Mouse (Mus musculus) forebrain, embryonic 10.5 days (tissue): ENCODE data around the gene Gm9970. TPM values are rescaled to one million over a fixed set of nuclear protein-coding genes. Genes with fewer than 3 reads are reported as not detected.

Experiments used
- DNase-seq: peaks from one replicate; pipeline ENCODE4 v3.0.0-alpha.2; 2017; ENCODE audit warnings: low spot score; ENCODE audit errors: extremely low spot score
- H3K27ac ChIP-seq: fragments of 300-500 bp; sonication (generic); 2 replicates; pipeline ENCODE4 v1.5.1; 2016; ENCODE audit warnings: mild to moderate bottlenecking
- H3K27me3 ChIP-seq: fragments of 300-500 bp; sonication (generic); 2 replicates; pipeline ENCODE4 v1.6.1; 2016; ENCODE audit warnings: mild to moderate bottlenecking; ENCODE audit not compliant: poor library complexity, severe bottlenecking
- H3K36me3 ChIP-seq: fragments of 300-500 bp; sonication (generic); replicated peaks from 2 replicates; pipeline ENCODE4 v1.6.1; 2016; ENCODE audit warnings: mild to moderate bottlenecking, moderate library complexity
- H3K4me1 ChIP-seq: fragments of 300-500 bp; sonication (generic); 2 replicates; pipeline ENCODE4 v1.6.1; 2016
- H3K4me3 ChIP-seq: fragments of 300-500 bp; sonication (generic); 2 replicates; pipeline ENCODE4 v1.5.1; 2016; ENCODE audit warnings: mild to moderate bottlenecking, moderate library complexity
- H3K9me3 ChIP-seq: fragments of 300-500 bp; sonication (generic); 2 replicates; pipeline ENCODE4 v1.6.1; 2016; ENCODE audit warnings: mild to moderate bottlenecking, moderate library complexity
- WGBS: fragments of 180-500 bp; shearing (Covaris S2); methylation state at CpG from one replicate; pipeline ENCODE4 v1.1.7; 2016; 5-methylcytosine and 5-hydroxymethylcytosine counted together
- polyA plus RNA-seq: library from polyadenylated mRNA; unstranded; fragments of >200 nt; fragmentation: Nextera tagmentation; extraction: Ambion mirVana; gene quantifications from 2 replicates; pipeline ENCODE4 v1.2.1, GENCODE M21; 2016

Gm9970 gene
- polyA plus RNA-seq, 1 experiment from 2014 or later = 0.29 TPM

DNA sequence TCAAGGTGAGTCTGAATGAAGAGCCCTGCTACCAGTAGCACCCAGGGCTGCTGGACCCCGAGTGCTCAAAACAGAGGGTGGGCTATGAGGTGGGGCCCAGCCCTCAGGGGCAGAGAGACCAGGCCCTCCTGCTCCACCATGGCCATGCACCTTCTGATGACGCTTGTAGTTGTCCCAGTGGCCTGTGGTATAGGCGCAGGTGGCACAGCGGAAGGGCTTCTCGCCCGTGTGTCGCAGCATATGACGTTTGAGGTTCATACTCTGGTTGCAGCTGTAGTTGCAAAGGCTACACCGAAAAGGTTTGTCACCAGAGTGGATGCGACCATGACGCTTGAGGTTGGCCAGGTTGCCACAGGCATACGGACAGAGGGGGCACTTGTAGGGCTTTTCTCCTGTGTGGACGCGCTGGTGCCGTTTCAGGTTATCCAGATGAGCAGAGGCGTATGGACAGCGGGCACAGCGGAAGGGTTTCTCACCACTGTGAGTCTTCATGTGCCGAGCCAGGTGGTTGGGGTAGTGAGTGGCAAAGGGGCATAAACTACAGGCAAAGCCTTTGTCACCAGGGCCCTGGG, 41.6 kb downstream of the Gm9970 start:
- no peak overlapping the region for H3K27ac ChIP-seq
- WGBS = 95% methylated on average over 19 of the region's 19 CpGs

DNA sequence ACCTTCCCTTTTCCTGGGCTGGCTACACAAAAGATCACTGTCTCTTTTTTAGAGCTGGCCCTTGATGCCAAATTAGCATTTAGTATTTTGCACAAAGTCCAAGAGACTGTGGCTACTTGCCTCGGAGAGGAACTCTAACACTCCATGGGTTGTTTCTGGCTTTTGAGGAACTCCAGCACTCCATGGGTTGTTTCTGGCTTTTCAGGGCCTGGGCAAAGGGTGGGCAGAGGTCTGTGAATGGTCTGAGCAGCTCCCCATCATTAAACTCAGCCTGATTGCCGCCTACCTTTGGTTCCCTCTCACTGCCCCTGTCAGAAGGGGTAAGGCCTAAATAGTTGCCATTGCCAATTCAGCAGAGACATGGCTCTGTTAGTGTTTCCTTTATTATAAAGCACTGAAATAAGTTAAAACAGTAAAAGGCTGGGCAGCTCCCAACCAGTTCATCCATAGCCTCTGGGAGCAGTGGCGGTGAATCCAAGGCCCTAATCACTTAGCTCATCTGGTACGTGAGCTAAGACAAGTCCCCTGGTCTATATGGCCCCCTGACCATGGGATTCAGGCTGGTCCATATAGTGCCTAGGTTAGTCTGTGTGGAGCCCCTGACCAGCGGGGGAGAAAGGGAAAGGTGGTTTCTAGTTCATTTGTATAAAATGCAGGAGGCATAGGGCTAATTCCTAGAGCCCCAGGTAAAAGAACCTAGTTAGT, 42.3 kb downstream of the Gm9970 start:
- H3K36me3 ChIP-seq = peaks cover 81% of the 10 kb centered on the region
- H3K4me3 ChIP-seq = 0 out of 2 replicates have a peak overlapping the region, but pooled peaks have one; percentile 1
- H3K9me3 ChIP-seq = peaks cover 6% of the 10 kb centered on the region
- peaks cover 33% of the 10 kb centered on the region for H3K4me1 ChIP-seq
- DNase-seq = no peak
- no peaks in the 10 kb centered on the region for H3K27me3 ChIP-seq
- WGBS = 87% methylated on average over 5 of the region's 5 CpGs
- no peak overlapping the region for H3K27ac ChIP-seq

More for the DNA sequence above, 41.6 kb downstream of the Gm9970 start:
- Histone ChIP-seq H3K27me3 (no peaks in the 10 kb centered on the region), H3K4me3 (peak overlapping the region; percentile 85; the same call in 1 of the 2 replicates), H3K9me3 (peaks cover 6% of the 10 kb centered on the region), H3K4me1 (peaks cover 27% of the 10 kb centered on the region), H3K36me3 (peaks cover 85% of the 10 kb centered on the region)
- DNase-seq = no peak

- no peak for DNase-seq
- Histone ChIP-seq H3K27me3 (no peaks in the 10 kb centered on the region), H3K27ac (no peak overlapping the region), H3K4me3 (0 out of 2 replicates have a peak overlapping the region, but pooled peaks have one; percentile 1), H3K9me3 (peaks cover 6% of the 10 kb centered on the region), H3K36me3 (peaks cover 75% of the 10 kb centered on the region), H3K4me1 (peaks cover 35% of the 10 kb centered on the region)
- WGBS = 89% methylated on average over 9 of the region's 9 CpGs
Observed at GRCm38 (mm10) chr5:31198170-31198569, 42.9 kb downstream of the Gm9970 start.

GRCm38 (mm10) chr5:31197072-31197471, 44.0 kb downstream of the Gm9970 start:
- Histone ChIP-seq H3K36me3 (peaks cover 66% of the 10 kb centered on the region), H3K4me1 (peaks cover 31% of the 10 kb centered on the region), H3K27ac (no peak overlapping the region), H3K9me3 (peaks cover 6% of the 10 kb centered on the region), H3K27me3 (no peaks in the 10 kb centered on the region), H3K4me3 (no peak overlapping the region)
- DNase-seq = no peak
- 93% methylated on average over 12 of the region's 12 CpGs for WGBS

GRCm38 (mm10) chr5:31196207-31196606, 44.8 kb downstream of the Gm9970 start:
- WGBS = 96% methylated on average over 10 of the region's 10 CpGs
- H3K36me3 ChIP-seq = peaks cover 70% of the 10 kb centered on the region
- no peak for DNase-seq
- no peak overlapping the region for H3K4me3 ChIP-seq
- no peak overlapping the region for H3K27ac ChIP-seq
- H3K9me3 ChIP-seq = peaks cover 6% of the 10 kb centered on the region
- peaks cover 36% of the 10 kb centered on the region for H3K4me1 ChIP-seq
- no peaks in the 10 kb centered on the region for H3K27me3 ChIP-seq

DNA sequence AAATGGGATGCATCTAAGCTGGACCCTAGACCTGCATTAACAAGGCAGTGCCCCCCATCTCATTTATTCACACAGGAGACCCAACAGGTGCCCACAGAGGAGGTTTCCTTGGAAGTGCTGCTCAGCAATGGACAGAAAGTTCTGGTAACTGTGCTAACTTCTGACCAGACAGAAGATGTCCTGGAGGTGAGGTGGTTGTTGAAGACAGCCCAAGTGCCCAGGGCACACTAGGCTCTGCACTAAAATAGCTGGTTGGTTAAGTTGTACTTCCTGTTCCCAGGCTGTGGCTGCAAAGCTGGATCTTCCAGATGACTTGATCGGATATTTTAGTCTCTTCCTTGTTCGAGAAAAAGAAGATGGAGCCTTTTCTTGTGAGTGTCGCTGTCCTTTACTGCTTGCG, 45.4 kb downstream of the Gm9970 start:
- WGBS = 89% methylated on average over 4 of the region's 4 CpGs
- no peak for DNase-seq
- peaks cover 74% of the 10 kb centered on the region for H3K36me3 ChIP-seq
- H3K9me3 ChIP-seq = peaks cover 6% of the 10 kb centered on the region
- no peak overlapping the region for H3K4me3 ChIP-seq
- peaks cover 31% of the 10 kb centered on the region for H3K4me1 ChIP-seq
- H3K27me3 ChIP-seq = no peaks in the 10 kb centered on the region
- no peak overlapping the region for H3K27ac ChIP-seq

DNA sequence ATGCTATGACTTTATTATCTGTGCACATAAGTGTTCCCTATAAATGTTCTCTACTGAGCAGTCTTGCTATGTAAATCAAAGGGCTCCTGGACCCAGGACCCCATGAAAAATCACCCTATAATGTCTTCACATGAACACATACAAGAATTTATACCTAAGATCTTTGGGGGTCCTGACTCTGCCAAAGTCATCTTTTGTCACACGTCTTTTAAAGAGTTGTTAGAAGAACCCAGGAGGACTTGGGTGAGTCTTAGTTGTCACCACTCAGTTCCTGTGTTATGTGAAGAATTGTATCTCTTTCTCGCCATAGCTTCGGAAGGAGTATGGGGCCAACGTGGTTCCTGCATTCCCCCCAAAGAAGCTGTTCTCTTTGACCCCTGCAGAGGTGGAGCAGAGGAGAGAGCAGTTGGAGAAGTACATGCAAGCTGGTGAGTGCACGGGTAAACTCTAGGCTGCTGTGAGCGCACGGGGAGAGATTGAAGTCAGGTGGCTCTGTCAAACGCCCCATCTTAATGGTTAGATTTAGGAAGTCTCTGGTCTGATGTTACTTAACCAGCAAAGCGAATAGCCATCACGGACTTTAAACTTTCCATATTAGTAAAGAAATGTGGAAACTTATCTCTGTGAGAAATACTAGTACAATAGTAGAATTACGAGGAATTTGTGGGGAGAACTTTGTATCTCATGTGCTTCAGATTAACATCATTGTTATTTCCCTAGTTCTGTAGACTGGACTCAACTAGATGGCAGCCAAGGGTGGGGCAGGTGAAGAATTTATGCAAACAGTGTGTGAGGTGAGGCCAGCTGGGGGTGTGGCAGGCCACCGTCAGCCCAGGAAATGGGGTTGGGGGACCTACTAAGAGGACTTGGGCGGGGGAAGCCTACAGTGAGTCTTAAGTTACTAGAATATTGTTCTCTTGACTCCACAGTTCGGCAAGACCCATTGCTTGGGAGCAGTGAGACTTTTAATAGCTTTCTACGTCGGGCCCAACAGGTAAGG, 46.2 kb downstream of the Gm9970 start:
- no peak for DNase-seq
- H3K27me3 ChIP-seq = no peaks in the 10 kb centered on the region
- H3K27ac ChIP-seq = no peak overlapping the region
- H3K4me1 ChIP-seq = peaks cover 25% of the 10 kb centered on the region
- peaks cover 74% of the 10 kb centered on the region for H3K36me3 ChIP-seq
- peak overlapping the region; percentile 73 for H3K4me3 ChIP-seq
- WGBS = 93% methylated on average over 16 of the region's 16 CpGs
- H3K9me3 ChIP-seq = no peaks in the 10 kb centered on the region

GRCm38 (mm10) chr5:31193631-31194281, 47.3 kb downstream of the Gm9970 start:
- Histone ChIP-seq H3K36me3 (peaks cover 73% of the 10 kb centered on the region), H3K4me3 (peak overlapping the region; percentile 73), H3K27ac (peak overlapping the region; percentile 87), H3K4me1 (peaks cover 25% of the 10 kb centered on the region), H3K27me3 (no peaks in the 10 kb centered on the region), H3K9me3 (no peaks in the 10 kb centered on the region)
- WGBS = 15% methylated on average over 25 of the region's 25 CpGs
- no peak for DNase-seq

GRCm38 (mm10) chr5:31192939-31193630, 47.9 kb downstream of the Gm9970 start, which contains the start of the genes Snx17 and Eif2b4:
Gene Snx17, plus strand, starts transcription at chr5:31193227.
Gene Eif2b4, minus strand, starts transcription at chr5:31193430.
- under 1% methylated on average over 48 of the region's 48 CpGs for WGBS
- Histone ChIP-seq H3K36me3 (peaks cover 73% of the 10 kb centered on the region), H3K27ac (peak within 1 kb of the TSS; percentile 87), H3K4me3 (peak within 1 kb of the TSS; percentile 73), H3K27me3 (no peaks in the 10 kb centered on the region), H3K4me1 (peaks cover 25% of the 10 kb centered on the region), H3K9me3 (no peaks in the 10 kb centered on the region)
- peak; percentile 99 for DNase-seq

DNA sequence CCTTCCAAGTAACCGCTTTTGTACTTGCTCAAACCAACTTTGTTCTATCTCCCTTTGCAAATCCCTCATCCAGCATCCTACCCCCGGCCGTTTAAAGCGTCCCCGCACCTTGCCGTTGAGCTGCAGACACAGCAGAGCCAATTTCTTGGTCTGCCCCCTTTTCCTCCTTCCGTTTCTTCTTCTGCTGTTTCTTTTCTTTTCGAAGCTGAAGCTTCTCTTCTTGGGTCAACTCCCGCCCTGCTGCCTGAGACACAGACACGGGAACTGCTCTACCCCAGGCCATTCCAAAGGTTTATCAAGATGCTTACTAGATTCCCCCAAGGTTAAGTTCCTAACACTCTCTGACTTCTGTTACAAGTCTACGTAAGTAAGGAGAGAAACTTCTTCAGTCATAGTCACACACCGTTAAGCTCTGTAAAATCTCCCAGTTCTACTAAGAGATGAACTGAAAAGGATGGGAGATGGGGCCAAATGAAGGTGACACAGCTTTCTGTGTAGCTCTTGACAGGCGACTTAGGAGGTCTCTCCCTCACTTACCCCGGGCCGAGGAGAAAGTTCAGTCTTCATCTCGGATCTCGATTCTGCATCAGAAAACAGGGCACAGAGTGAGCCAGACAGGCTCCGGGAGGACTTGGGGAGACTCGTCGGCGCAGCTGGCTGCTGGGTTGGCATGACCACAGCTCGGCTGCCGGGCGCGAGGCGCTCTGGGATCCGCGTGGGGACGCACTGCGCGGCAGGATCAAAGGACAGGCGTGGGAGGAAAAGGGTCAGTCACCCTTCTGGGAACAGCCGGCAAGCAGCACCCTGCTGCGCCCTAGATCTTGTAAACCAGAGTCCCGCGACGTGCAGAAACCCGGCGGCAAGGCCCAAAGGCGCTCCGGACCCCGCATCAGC, 48.7 kb downstream of the Gm9970 start:
- Histone ChIP-seq H3K27ac (peak overlapping the region; percentile 87), H3K9me3 (no peaks in the 10 kb centered on the region), H3K27me3 (no peaks in the 10 kb centered on the region), H3K4me3 (peak overlapping the region; percentile 73), H3K36me3 (peaks cover 73% of the 10 kb centered on the region), H3K4me1 (peaks cover 25% of the 10 kb centered on the region)
- no peak for DNase-seq
- 16% methylated on average over 42 of the region's 42 CpGs for WGBS
